Mouse (Mus musculus): ENCODE measurements around the gene Lrrc29.

The Lrrc29 gene

GRCm38 (mm10) chr8:105311718-105312117, 14.4 kb downstream of the Lrrc29 start:
- no peak for DNase-seq (ENCODE audit: low read depth, low spot score)

GRCm38 (mm10) chr8:105310118-105310517, 16.0 kb downstream of the Lrrc29 start:
- no peak for DNase-seq (ENCODE audit: low read depth, low spot score)

GRCm38 (mm10) chr8:105309142-105309847, 16.8 kb downstream of the Lrrc29 start:
- DNase-seq (ENCODE audit: low read depth, low spot score) = no peak

- DNase-seq (ENCODE audit: low read depth, low spot score) = no peak
Observed at GRCm38 (mm10) chr8:105308428-105308827, 17.6 kb downstream of the Lrrc29 start.

GRCm38 (mm10) chr8:105307670-105308069, 18.4 kb downstream of the Lrrc29 start:
- DNase-seq (ENCODE audit: low read depth, low spot score) = no peak

GRCm38 (mm10) chr8:105306146-105306691, 19.9 kb downstream of the Lrrc29 start:
- DNase-seq (ENCODE audit: low read depth, low spot score) = no peak

GRCm38 (mm10) chr8:105305211-105306145, 20.6 kb downstream of the Lrrc29 start, which contains the start of gene Elmo3:
Elmo3 (plus strand) TSS chr8:105305601.
- no peak for DNase-seq (ENCODE audit: low read depth, low spot score)

- peak; percentile 42 for DNase-seq (ENCODE audit: low read depth, low spot score)
Observed at GRCm38 (mm10) chr8:105304325-105305210, 21.5 kb downstream of the Lrrc29 start.

- DNase-seq (ENCODE audit: low read depth, low spot score) = no peak
Observed at GRCm38 (mm10) chr8:105303874-105304273, 22.2 kb downstream of the Lrrc29 start.

GRCm38 (mm10) chr8:105303396-105303795, 22.7 kb downstream of the Lrrc29 start:
- no peak for DNase-seq (ENCODE audit: low read depth, low spot score)

- DNase-seq (ENCODE audit: low read depth, low spot score) = no peak
Observed at GRCm38 (mm10) chr8:105299962-105300361, 26.1 kb downstream of the Lrrc29 start.

GRCm38 (mm10) chr8:105298351-105299252, 27.5 kb downstream of the Lrrc29 start:
- DNase-seq (ENCODE audit: low read depth, low spot score) = peak; percentile 47

- peak; percentile 94 for DNase-seq (ENCODE audit: low read depth, low spot score)
Observed at GRCm38 (mm10) chr8:105297511-105298192, 28.4 kb downstream of the Lrrc29 start, which contains the start of gene E2f4. E2f4 (plus strand) TSS chr8:105297663.

- no peak for DNase-seq (ENCODE audit: low read depth, low spot score)
Observed at GRCm38 (mm10) chr8:105295895-105296573, 30.0 kb downstream of the Lrrc29 start, which contains the start of gene Exoc3l. Exoc3l (minus strand) TSS chr8:105296101.

- no peak for DNase-seq (ENCODE audit: low read depth, low spot score)
Observed at GRCm38 (mm10) chr8:105295256-105295655, 30.8 kb downstream of the Lrrc29 start.

GRCm38 (mm10) chr8:105294776-105295175, 31.3 kb downstream of the Lrrc29 start:
- DNase-seq (ENCODE audit: low read depth, low spot score) = no peak

- no peak for DNase-seq (ENCODE audit: low read depth, low spot score)
Observed at GRCm38 (mm10) chr8:105293405-105293804, 32.7 kb downstream of the Lrrc29 start.

- no peak for DNase-seq (ENCODE audit: low read depth, low spot score)
Observed at GRCm38 (mm10) chr8:105292471-105292870, 33.6 kb downstream of the Lrrc29 start.

- peak; percentile 48 for DNase-seq (ENCODE audit: low read depth, low spot score)
Observed at GRCm38 (mm10) chr8:105291802-105292201, 34.3 kb downstream of the Lrrc29 start.

Data from A20 (cell line).